Mouse (Mus musculus) common myeloid progenitor, adult 5-6 weeks (primary cell): ENCODE measurements at regions not wholly inside any gene's neighbourhood (a gene's known extent, or its start where the extent isn't known, plus 50 kb on each side); places are given as distances from the start of the nearest gene placed in this dataset.

Experiments
- ATAC-seq: replicated peaks from 2 replicates; pipeline ENCODE4 v1.8.0; 2016; ENCODE audit warnings: low read depth, mild to moderate bottlenecking, moderate TSS enrichment, inconsistent platforms; ENCODE audit not compliant: poor library complexity, severe bottlenecking

DNA sequence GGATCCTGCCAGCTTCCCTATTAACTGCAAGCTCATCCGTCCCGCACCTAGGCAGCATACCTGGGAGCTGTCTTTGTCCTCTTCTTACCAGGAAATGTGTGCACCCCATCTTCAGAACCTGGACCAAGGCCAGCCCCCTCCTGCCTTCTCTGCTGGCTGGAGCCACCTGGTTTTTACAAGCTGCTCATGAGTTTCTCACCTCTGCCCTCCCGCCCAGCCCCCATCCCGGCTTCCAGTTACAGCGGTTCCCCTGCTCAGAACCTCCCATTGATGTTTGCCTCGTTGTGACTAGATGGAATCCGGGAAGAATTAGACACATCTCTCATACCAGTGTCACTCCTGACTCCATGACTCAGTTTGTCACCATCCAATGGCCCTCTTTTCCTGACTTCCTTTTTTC, 179.1 kb upstream of the Sulf2 start:
- no peak for ATAC-seq

GRCm38 (mm10) chr2:166333818-166334217, 178.4 kb upstream of the Sulf2 start:
- no peak for ATAC-seq

DNA sequence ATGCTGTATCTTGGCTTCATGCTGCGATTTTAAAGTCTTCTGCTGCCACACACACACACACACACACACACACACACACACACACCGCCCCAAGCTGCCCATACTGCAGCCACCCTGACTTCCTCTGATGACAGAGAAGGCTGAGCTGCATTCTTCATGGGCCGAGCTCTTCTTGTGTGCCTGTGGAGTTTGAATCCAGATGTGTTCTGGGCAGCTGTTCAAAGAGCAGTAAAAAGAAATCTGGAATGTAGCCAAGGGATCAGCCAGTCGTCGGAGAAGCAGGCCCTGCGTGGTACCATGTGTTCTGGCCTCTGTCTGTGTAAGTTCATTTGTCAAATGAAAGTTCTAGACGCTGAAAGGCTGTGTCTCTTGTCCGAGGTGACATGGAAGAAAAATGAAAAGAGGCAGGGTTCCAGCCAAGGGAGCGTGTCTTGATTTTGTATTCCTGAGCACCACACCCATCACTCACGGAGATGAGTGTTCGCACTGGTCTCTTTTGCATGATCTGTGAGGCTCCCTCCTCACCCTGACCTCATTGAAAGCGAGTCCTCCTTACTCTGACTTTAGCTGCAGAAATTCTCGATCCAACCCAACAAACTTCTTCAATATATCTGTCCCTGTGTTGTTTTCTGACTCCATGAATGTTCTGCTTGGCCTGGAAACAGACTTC, 177.4 kb upstream of the Sulf2 start:
- ATAC-seq = no peak

DNA sequence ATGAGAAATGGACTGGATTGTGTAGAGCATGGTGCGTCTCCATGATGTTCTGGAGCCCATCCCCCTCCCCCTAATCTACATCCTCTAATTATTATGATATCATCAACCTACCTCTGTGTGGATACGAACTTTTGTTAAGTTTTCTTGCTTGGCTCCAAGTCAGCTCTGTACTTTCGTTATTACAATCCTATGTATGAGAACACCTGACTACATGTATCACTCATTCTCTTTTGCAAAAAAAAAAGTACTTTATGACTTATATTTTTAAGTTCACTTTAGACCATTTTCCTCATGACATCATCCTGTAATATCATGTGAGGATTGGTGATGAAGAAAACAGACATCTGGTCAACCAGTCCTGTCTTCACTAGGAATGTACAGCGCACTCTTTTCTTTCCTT, 175.7 kb upstream of the Sulf2 start:
- ATAC-seq = no peak

DNA sequence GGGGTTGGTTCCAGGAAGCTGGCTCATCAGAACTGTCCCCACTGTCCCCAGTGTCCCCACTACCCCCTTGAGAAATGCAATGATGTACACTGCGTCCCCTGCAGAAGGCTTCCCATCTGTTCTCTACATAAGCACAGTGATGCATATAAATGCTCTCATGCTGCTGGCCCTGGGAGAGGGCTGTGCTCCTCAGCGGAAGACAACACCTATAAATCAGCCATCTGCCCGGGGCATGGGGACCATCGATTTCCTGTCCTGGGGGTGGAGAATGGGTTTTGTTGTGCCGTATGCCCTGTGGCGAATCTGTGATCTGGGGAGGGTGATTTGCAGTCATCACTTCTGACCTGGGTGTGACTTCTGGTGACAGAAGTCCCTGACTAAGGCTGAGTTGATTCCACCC, 174.9 kb upstream of the Sulf2 start:
- ATAC-seq = 0 out of 2 replicates have a peak, but pooled peaks have one; percentile 8

DNA sequence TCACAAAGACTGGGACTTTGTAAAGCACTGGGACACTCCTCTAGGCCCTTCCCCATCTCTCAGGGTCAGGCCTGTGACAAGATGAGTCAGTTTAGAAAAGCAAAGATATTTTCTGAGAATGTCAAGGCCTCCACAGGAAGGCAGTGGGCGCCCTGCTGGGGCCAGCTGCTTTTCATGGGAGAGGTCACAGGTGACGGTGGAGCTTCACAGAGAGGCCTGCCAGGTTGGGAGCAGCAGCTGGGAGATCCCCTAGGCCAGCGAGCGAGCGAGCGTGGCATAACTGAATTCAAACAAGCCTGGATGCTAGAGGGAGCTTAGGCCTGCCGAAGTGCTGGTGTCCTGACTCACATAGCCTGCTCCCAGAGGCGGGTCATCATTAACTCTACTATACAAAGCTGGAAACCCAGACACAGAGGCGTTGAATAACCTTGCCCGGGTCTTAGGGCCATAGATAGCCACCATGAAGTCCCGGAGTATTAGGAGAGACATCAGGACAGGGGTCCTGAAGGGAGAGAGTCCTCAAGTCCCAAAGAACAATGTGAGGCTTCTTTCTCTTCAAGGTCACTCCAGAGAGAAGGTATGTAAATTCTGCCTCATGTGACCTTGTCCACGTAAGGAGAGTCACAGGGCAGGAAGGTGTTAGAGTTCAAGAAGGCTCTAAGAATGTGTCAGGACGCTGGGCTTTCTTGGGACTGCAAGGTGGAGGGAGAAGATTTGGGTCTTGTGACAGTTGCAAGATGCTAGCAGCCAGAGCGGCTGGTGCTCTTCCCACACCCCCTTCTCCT, 174.3 kb upstream of the Sulf2 start:
- no peak for ATAC-seq

GRCm38 (mm10) chr2:166326932-166327331, 171.5 kb upstream of the Sulf2 start:
- no peak for ATAC-seq

DNA sequence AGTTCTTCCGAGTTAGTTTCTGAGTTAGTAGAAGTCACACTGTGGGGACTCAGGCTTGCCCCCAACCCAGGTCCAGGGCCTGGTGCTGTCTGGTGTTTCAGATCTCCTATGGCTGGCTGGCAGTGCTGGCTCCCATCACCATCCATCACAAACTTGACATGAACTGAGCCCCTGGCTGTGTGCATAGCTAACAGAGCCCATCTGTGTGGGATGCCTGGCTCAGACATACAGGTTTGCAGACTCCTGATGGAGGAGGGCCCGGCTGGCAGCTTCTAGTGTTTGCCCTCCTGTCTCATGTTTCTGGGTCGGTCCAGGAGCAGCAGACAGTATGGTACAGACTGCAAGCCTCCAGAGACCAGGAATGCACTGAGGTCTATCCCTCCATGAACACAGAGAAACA, 169.5 kb upstream of the Sulf2 start:
- no peak for ATAC-seq

GRCm38 (mm10) chr2:166324439-166324838, 169.0 kb upstream of the Sulf2 start:
- ATAC-seq = no peak

- ATAC-seq = no peak
Observed at GRCm38 (mm10) chr2:166322668-166323043, 167.2 kb upstream of the Sulf2 start.

- 0 out of 2 replicates have a peak, but pooled peaks have one; percentile 32 for ATAC-seq
Observed at GRCm38 (mm10) chr2:166321992-166322667, 166.7 kb upstream of the Sulf2 start.

DNA sequence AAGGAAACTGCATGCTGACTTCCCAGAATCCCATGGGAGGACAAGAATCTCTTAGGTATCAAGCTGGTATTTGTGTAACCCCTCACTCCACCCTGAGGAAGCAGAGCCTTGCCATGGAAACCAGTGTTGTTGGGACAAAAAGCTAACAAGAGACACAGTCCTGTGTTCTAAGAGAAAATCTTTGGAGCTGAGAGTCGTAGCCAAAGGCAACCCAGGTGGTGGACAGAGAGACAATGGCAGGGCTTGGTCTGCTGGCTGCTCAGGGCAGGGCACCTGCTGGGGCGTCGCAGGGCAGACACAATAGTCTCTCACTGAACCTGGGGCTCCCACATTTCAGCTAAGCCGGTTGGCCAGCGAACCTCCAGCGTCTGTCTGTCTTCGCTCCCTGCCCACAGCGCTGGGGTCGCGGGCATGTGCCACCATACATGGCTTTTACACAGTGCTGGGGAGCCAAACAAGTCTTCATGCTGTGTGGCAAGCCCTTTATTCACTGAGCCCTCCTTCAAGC, 161.0 kb upstream of the Sulf2 start:
- no peak for ATAC-seq

DNA sequence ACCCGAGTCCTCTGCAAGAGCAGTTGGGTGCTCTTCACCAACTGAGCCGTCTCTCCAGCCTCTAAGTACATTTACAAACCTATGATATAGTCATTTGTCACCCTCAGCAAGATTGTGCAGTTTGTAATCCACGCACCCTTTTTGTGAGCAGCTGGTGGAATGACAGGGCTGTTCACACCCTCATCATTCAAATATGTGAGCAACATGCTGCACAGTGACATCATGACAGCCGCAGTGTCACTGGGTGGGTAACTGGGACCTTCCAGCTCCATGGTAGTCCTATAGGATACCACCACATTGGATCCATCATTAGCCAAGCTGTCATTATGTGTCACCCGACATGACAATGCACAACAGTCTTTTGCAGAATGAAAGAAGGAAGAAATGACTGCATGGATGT, 155.0 kb upstream of the Sulf2 start:
- no peak for ATAC-seq

GRCm38 (mm10) chr2:166309882-166310281, 154.4 kb upstream of the Sulf2 start:
- ATAC-seq = no peak

GRCm38 (mm10) chr2:166307551-166307950, 152.1 kb upstream of the Sulf2 start:
- no peak for ATAC-seq

DNA sequence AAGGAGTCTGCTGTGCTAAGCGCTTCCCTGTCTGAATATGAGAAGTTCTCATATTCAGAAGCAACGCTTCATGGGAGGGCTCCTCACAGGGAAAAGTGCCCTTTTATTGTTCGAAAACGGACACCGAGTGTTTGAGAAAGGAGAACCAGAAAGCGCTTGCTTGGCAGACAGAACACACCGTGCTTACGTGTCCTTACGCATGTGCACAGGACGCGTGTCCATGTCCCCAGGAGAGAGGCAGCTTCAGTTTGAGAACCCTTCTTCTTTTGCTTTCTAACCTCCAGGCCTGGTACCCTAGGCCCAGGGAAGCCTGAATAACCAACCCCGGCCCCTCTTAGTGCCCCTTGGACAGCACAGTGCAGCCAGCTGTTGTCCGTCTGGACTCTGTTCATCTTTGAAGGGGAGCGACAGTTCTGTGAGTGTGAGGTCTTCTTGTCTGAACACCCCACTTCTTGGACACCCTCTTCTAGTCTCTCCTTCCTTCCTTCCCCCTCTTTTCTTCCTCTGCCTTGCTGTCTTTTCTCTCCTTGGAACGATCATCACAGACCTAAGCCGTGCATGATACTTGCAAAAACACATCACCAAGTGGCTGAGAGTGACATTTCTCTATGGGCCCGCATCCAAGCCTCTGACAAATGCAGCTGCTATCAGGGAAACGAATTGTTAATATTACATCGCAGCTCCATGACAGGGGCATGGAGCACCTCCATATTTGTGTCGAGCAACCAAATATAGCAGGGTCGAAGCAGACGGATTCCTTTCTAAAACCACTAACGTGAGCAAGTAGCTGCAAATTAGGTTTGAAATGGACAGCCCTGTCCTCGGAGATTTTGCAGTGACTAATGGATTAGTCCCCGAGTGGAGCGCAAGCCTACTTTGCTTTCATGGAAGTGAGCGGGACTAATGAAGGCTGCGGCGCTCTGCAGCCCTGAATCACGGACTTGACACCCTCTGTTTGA, 149.9 kb upstream of the Sulf2 start:
- no peak for ATAC-seq

DNA sequence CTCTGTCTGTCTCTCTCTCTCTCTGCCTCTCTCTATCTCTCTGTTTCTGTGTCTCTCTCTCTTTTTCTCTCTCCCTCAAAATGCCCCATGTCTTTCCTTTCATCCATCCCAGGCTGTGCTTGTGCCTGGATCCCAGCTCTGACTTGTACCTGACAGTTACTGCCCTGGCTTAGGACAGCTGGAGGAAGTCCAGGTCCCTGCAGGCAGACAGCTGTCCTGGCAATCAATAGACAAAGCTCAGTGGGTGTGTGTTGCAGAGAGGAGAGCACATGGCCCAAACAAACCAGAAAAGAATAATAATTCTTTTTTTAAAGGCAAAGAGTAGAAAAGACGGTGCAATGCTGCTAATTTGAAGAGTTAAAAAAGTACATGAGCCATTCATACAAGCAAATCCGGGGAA, 148.4 kb upstream of the Sulf2 start:
- ATAC-seq = no peak

GRCm38 (mm10) chr2:166301161-166301560, 145.7 kb upstream of the Sulf2 start:
- no peak for ATAC-seq

DNA sequence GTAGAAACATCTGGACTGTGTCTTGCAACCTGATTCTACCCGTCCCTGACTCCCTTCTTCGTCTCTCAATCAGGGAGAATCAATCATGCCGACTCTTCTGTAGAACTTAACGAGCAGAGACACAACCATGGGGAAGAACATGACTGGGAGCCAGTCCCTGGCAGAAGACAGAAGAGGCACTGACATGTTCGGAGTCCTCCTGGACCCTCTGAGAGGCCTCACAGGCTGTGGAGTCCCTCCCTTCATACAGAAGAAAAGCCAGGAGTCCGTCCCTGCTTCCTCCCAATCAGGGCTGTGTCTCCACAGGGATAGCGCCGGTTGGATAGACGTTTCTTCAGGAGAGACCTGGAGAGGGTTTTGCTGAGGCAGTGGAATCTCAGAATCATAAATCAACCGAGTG, 139.2 kb upstream of the Sulf2 start:
- no peak for ATAC-seq

DNA sequence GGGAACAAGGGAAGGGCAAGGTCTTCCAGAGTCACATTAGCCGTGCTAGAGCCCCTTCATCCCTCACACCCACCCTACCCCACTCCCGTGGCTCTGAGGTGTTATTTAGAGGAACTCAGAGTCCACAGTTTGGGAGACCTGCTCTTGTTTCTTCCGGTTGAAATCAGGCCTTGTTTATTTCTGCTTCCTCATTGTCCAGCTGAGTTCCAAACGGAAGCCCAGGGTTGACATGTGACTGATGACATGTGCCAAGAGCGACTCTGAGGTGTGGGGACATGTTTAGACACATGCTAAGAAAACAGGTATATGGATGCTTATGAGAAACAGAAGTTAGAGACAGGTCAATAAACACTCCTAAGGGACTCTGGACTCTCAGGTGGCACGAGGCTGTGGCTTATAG, 137.5 kb upstream of the Sulf2 start:
- ATAC-seq = peak; percentile 20; the same call in 1 of the 2 replicates
